Mouse (Mus musculus): ENCODE data around the gene Adad2. TPM values are rescaled to one million over a fixed set of nuclear protein-coding genes. Genes with fewer than 3 reads are reported as not detected.

Gene Adad2
- polyA plus RNA-seq, 1 experiment, result 1.7 TPM

DNA sequence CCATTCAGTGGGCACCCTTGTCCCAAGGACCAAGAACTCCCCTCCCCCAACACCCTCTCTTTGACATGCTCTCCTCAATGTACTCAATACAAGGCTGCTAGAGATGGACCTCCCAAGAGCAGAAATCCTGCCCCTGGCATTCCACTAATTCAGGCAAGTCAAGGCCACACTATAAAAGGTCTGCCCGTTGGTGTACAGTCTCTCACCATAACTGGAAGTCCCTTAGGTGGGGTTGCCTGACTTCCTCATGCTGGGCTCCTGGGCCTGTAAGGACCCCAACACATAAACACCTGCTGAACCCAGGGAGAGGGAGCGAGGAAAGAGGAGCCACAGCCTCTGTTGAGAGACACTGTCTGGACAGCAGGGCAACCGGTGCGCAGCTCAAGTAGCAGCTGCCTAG, 8.8 kb upstream of the Adad2 start:
- TF ChIP-seq CTCF (IDR thresholded peaks at IDR 0.05; ENCODE audit: low read depth, low read length) (no peak), POLR2A (IDR thresholded peaks at IDR 0.05; ENCODE audit: insufficient read depth, low read length) (no peak), EP300 (IDR thresholded peaks at IDR 0.05; ENCODE audit: insufficient read depth, low read depth, low read length) (no peak)
- no peak overlapping the region; the same call in 1 of the 2 replicates for H3K4me3 ChIP-seq (ENCODE audit: low read depth, low read length)
- H3K36me3 ChIP-seq (ENCODE audit: control insufficient read depth, insufficient read depth, low read length, poor library complexity, severe bottlenecking), result peaks cover 28% of the 10 kb centered on the region
- H3K9me3 ChIP-seq (replicated peaks; ENCODE audit: control insufficient read depth, insufficient read depth, low read length, poor library complexity, severe bottlenecking), result 0 out of 2 replicates have a peak, but pooled peaks cover 1% of the 10 kb centered on the region
- peak overlapping the region; percentile 82 for H3K9ac ChIP-seq (ENCODE audit: low read depth, poor library complexity, severe bottlenecking)
- no peaks in the 10 kb centered on the region for H3K4me1 ChIP-seq (ENCODE audit: control insufficient read depth, insufficient read depth, low read length)
- H3K27ac ChIP-seq (ENCODE audit: insufficient read depth, low read length), result no peak overlapping the region
- no peaks in the 10 kb centered on the region for H3K27me3 ChIP-seq (ENCODE audit: control insufficient read depth, insufficient read depth, low read length, poor library complexity, severe bottlenecking)

DNA sequence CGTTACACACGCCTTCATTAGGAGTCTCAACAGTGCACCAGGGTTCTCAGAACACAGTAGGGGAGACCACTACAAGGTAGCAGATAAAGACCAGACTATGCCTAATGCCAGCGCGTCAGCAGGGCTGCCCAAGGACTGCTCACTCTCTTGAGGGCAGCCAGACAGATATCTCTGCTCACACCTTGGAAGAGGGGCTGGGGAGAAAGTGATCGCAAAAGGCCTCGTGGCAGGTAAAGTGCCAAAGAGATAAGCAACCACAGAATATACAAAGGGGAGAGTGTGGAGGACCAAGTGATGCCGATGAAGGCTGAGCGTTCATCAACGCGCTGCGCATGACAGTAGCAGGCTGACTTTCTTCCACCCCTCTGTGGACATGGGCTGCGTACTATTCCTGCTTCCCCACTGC, 8.1 kb upstream of the Adad2 start:
- Histone ChIP-seq H3K9ac (ENCODE audit: low read depth, poor library complexity, severe bottlenecking) (peak overlapping the region; percentile 82), H3K4me1 (ENCODE audit: control insufficient read depth, insufficient read depth, low read length) (no peaks in the 10 kb centered on the region), H3K36me3 (ENCODE audit: control insufficient read depth, insufficient read depth, low read length, poor library complexity, severe bottlenecking) (peaks cover 23% of the 10 kb centered on the region), H3K27ac (ENCODE audit: insufficient read depth, low read length) (no peak overlapping the region), H3K9me3 (replicated peaks; ENCODE audit: control insufficient read depth, insufficient read depth, low read length, poor library complexity, severe bottlenecking) (0 out of 2 replicates have a peak, but pooled peaks cover 7% of the 10 kb centered on the region), H3K4me3 (ENCODE audit: low read depth, low read length) (peak overlapping the region; percentile 90), H3K27me3 (ENCODE audit: control insufficient read depth, insufficient read depth, low read length, poor library complexity, severe bottlenecking) (no peaks in the 10 kb centered on the region)
- TF ChIP-seq CTCF (IDR thresholded peaks at IDR 0.05; ENCODE audit: low read depth, low read length), result no peak
- no peak for TF ChIP-seq EP300 (IDR thresholded peaks at IDR 0.05; ENCODE audit: insufficient read depth, low read depth, low read length)
- TF ChIP-seq POLR2A (IDR thresholded peaks at IDR 0.05; ENCODE audit: insufficient read depth, low read length), result no peak

DNA sequence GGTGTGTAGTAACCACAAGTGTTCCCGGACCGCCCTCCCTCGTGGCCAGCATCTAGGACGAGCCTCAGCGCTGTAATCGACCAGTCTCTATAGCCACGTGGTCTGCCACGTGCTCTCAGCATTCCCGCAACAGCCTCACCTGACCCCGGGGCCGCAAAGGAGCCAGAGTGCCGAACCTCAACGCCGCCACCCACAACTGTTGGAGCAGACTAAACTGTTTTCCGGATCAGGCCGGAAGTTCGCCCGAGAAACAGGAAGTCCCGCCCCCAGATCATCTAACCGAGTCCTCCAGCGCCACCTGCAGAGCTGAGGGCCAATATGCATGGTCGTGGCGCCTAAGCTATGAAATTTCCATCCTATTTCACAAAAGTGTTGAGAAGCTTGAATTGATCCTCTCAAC, 7.6 kb upstream of the Adad2 start, which contains the start of gene Taf1c:
Gene Taf1c (minus strand): TSS at position 227 of the 400 bp plus-strand sequence.
- peak within 1 kb of the TSS; percentile 90 for H3K4me3 ChIP-seq (ENCODE audit: low read depth, low read length)
- no peaks in the 10 kb centered on the region for H3K4me1 ChIP-seq (ENCODE audit: control insufficient read depth, insufficient read depth, low read length)
- no peaks in the 10 kb centered on the region for H3K27me3 ChIP-seq (ENCODE audit: control insufficient read depth, insufficient read depth, low read length, poor library complexity, severe bottlenecking)
- H3K27ac ChIP-seq (ENCODE audit: insufficient read depth, low read length), result no peak within 1 kb of the TSS
- TF ChIP-seq POLR2A (IDR thresholded peaks at IDR 0.05; ENCODE audit: insufficient read depth, low read length) (peak; percentile 73), CTCF (IDR thresholded peaks at IDR 0.05; ENCODE audit: low read depth, low read length) (peak; percentile 81), EP300 (IDR thresholded peaks at IDR 0.05; ENCODE audit: insufficient read depth, low read depth, low read length) (peak; percentile 57; the same call in 1 of the 2 replicates)
- H3K9me3 ChIP-seq (replicated peaks; ENCODE audit: control insufficient read depth, insufficient read depth, low read length, poor library complexity, severe bottlenecking), result 0 out of 2 replicates have a peak, but pooled peaks cover 11% of the 10 kb centered on the region
- peaks cover 23% of the 10 kb centered on the region for H3K36me3 ChIP-seq (ENCODE audit: control insufficient read depth, insufficient read depth, low read length, poor library complexity, severe bottlenecking)
- peak within 1 kb of the TSS; percentile 82 for H3K9ac ChIP-seq (ENCODE audit: low read depth, poor library complexity, severe bottlenecking)

DNA sequence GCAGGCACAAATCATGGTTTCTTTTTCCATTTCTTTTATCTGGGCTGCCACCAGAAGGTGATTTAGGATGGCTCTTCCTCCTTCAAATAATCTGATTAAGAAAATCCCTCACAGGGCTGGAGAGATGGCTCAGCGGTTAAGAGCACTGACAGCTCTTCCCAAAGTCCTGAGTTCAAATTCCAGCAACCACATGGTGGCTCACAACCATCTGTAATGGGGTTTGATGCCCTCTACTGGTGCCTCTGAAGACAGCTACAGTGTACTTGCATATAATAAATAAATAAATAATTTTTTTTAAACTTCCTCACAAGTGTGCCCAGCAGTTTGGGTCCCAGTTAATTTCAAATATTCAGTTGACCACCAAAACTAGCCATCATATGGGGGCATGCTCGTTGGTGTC, 6.3 kb upstream of the Adad2 start:
- TF ChIP-seq POLR2A (IDR thresholded peaks at IDR 0.05; ENCODE audit: insufficient read depth, low read length), result no peak
- no peak for TF ChIP-seq CTCF (IDR thresholded peaks at IDR 0.05; ENCODE audit: low read depth, low read length)
- TF ChIP-seq EP300 (IDR thresholded peaks at IDR 0.05; ENCODE audit: insufficient read depth, low read depth, low read length), result no peak
- H3K9ac ChIP-seq (ENCODE audit: low read depth, poor library complexity, severe bottlenecking), result no peak overlapping the region
- no peak overlapping the region for H3K4me3 ChIP-seq (ENCODE audit: low read depth, low read length)
- H3K36me3 ChIP-seq (ENCODE audit: control insufficient read depth, insufficient read depth, low read length, poor library complexity, severe bottlenecking), result peaks cover 12% of the 10 kb centered on the region
- no peak overlapping the region for H3K27ac ChIP-seq (ENCODE audit: insufficient read depth, low read length)
- H3K4me1 ChIP-seq (ENCODE audit: control insufficient read depth, insufficient read depth, low read length), result no peaks in the 10 kb centered on the region
- 0 out of 2 replicates have a peak, but pooled peaks cover 11% of the 10 kb centered on the region for H3K9me3 ChIP-seq (replicated peaks; ENCODE audit: control insufficient read depth, insufficient read depth, low read length, poor library complexity, severe bottlenecking)
- no peaks in the 10 kb centered on the region for H3K27me3 ChIP-seq (ENCODE audit: control insufficient read depth, insufficient read depth, low read length, poor library complexity, severe bottlenecking)

DNA sequence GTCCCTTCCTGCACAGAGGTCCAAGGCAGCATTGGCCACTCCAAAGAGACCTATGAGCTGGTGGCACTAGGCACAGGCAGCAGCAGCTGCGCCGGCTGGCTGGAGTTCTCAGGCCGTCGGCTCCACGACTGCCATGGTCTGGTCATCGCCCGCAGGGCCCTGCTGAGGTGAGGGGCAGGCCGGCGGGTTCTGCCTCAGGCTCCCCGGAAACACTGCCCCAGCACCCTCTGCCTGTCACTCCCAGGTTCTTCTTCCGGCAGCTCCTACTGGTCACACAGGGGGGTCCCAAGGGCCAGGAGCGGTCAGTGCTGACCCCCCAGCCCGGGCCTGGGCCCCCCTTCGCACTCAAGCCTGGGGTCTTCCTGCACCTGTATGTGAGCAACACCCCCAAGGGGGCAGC, 2.5 kb downstream of the Adad2 start:
- H3K36me3 ChIP-seq (ENCODE audit: control insufficient read depth, insufficient read depth, low read length, poor library complexity, severe bottlenecking), result no peaks in the 10 kb centered on the region
- TF ChIP-seq CTCF (IDR thresholded peaks at IDR 0.05; ENCODE audit: low read depth, low read length), result no peak
- no peak for TF ChIP-seq POLR2A (IDR thresholded peaks at IDR 0.05; ENCODE audit: insufficient read depth, low read length)
- no peak for TF ChIP-seq EP300 (IDR thresholded peaks at IDR 0.05; ENCODE audit: insufficient read depth, low read depth, low read length)
- H3K27ac ChIP-seq (ENCODE audit: insufficient read depth, low read length), result no peak overlapping the region
- no peaks in the 10 kb centered on the region for H3K9me3 ChIP-seq (replicated peaks; ENCODE audit: control insufficient read depth, insufficient read depth, low read length, poor library complexity, severe bottlenecking)
- H3K4me1 ChIP-seq (ENCODE audit: control insufficient read depth, insufficient read depth, low read length), result peaks cover 3% of the 10 kb centered on the region
- H3K9ac ChIP-seq (ENCODE audit: low read depth, poor library complexity, severe bottlenecking), result no peak overlapping the region
- no peak overlapping the region for H3K4me3 ChIP-seq (ENCODE audit: low read depth, low read length)
- no peaks in the 10 kb centered on the region for H3K27me3 ChIP-seq (ENCODE audit: control insufficient read depth, insufficient read depth, low read length, poor library complexity, severe bottlenecking)

DNA sequence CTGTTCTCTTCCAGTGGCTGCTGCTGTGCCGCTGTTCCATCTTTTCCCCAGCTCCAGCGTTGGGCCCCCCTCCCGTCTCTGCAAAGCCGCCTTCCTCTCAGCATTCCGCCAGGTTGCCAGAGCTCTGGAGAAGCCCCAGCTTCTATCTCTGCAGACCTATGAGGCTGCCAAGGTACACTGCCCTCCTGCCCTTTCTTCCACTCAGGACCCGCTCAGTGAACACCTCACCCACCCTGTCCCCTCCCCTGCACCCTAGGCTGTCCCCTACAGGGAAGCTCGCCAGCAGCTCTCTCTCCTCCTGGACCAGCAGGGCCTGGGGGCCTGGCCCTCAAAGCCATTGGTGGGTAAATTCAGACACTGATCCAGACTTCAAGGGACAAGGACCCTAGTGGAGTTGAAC, 3.8 kb downstream of the Adad2 start:
- TF ChIP-seq POLR2A (IDR thresholded peaks at IDR 0.05; ENCODE audit: insufficient read depth, low read length), result no peak
- no peak for TF ChIP-seq EP300 (IDR thresholded peaks at IDR 0.05; ENCODE audit: insufficient read depth, low read depth, low read length)
- no peak for TF ChIP-seq CTCF (IDR thresholded peaks at IDR 0.05; ENCODE audit: low read depth, low read length)
- no peak overlapping the region for H3K27ac ChIP-seq (ENCODE audit: insufficient read depth, low read length)
- no peaks in the 10 kb centered on the region for H3K27me3 ChIP-seq (ENCODE audit: control insufficient read depth, insufficient read depth, low read length, poor library complexity, severe bottlenecking)
- no peak overlapping the region for H3K4me3 ChIP-seq (ENCODE audit: low read depth, low read length)
- H3K36me3 ChIP-seq (ENCODE audit: control insufficient read depth, insufficient read depth, low read length, poor library complexity, severe bottlenecking), result no peaks in the 10 kb centered on the region
- H3K4me1 ChIP-seq (ENCODE audit: control insufficient read depth, insufficient read depth, low read length), result peaks cover 5% of the 10 kb centered on the region
- no peaks in the 10 kb centered on the region for H3K9me3 ChIP-seq (replicated peaks; ENCODE audit: control insufficient read depth, insufficient read depth, low read length, poor library complexity, severe bottlenecking)
- peak overlapping the region; percentile 32; the same call in 1 of the 2 replicates for H3K9ac ChIP-seq (ENCODE audit: low read depth, poor library complexity, severe bottlenecking)
